Mouse (Mus musculus): ENCODE measurements around the gene Pex12.
"Not testable (repeated sequence)": the region's sequence is repeated elsewhere in the genome, so short reads cannot be mapped to it uniquely, and the experiment has no call there.

Gene Pex12

DNA sequence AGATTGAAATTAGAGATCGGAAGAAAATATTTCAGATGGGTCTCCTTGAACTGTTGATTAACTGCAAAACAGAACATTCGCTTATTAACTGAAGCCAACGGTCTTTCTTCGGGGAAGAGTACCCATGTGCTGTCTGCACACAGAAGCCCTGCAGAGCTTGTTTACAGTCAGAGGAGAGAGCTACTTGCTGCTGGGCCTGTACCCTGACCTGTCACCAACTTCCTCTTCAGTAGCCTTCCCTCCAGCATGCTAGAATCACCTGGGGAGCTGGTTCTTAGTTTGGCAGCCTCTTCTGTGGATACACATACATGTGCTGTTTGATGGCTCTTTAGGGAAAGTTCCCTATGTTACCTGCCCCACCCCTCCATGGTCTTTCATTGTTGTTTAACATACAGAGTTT lies 16.8 kb downstream of the Pex12 start:
- no peak for DNase-seq

DNA sequence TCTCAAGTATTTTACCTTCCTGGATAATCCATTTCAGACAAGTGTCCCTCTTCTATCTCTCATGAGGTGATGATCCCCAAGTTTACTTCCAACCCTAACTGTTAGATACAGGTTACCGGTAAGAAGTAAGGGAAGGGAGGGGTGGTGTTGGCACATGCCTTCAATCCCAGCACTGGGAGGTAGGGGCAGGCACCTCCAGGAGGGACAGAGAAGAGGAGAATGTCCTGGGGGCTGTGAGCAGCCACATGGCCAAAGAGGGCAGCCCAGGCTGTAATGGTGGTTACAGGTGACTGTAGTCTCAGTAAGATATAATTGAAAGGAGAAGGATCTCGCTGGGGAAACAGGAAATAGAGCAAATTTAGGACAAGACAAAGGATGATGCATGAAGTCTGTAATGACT lies 20.3 kb downstream of the Pex12 start:
- DNase-seq: no peak

DNA sequence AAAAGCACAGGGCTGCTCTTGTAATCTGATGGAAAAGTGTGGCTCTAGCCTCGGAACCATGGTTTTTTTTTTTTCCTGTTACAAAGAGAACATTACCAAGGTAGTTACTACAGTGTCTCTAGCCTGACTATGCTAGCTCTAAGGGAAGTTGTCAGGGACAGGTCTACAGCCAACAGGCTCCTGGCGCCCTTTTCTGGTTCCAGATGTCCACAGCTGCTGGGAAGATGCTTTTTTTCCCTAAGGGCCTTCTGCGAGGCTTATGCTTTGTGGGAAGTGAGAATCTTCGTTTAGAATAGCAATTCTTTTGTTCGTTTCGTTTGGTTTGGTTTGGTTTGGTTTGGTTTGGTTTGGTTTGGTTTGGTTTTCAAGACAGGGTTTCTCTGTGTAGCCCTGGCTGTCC lies 22.7 kb downstream of the Pex12 start:
- DNase-seq: no peak

DNA sequence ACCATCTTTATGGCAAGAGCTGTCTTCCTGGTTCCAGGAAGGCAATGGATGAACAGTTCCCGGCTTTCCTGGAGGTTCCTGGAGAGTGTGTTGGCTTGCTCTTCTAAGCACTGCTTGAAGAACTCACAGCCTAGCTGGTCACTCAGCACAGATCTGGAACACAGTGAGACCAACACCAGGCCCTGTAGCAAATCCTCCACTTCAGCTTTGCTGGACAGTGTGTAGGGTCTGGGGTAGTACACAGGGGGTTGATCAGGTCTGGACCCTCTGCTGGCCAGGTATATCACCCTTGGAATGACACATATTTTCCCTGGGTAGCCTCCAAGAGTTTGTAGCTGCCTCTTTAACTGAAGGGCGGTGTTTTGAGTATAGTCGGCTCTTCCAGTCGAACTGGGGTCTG lies 23.4 kb downstream of the Pex12 start:
- no peak for DNase-seq

DNA sequence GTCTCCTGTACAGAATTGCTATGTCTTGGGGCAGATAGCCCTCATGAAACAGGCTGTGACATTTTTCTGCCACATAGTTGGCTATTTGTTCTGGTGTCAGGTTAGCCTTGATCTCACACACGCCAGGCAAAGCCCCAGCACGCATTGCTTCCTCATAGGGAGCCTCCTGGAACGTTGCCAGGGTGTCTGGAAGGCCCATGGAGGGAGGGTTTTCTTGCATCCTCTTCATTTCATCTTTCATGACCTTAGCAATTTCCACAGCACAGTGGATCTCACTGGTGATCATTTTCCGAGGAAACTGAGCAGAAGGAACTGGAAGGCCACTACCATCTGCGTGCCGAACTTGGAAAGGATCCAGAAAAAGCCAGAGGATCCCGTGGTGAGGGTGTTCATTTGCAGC lies 26.1 kb downstream of the Pex12 start:
- DNase-seq: no peak

DNA sequence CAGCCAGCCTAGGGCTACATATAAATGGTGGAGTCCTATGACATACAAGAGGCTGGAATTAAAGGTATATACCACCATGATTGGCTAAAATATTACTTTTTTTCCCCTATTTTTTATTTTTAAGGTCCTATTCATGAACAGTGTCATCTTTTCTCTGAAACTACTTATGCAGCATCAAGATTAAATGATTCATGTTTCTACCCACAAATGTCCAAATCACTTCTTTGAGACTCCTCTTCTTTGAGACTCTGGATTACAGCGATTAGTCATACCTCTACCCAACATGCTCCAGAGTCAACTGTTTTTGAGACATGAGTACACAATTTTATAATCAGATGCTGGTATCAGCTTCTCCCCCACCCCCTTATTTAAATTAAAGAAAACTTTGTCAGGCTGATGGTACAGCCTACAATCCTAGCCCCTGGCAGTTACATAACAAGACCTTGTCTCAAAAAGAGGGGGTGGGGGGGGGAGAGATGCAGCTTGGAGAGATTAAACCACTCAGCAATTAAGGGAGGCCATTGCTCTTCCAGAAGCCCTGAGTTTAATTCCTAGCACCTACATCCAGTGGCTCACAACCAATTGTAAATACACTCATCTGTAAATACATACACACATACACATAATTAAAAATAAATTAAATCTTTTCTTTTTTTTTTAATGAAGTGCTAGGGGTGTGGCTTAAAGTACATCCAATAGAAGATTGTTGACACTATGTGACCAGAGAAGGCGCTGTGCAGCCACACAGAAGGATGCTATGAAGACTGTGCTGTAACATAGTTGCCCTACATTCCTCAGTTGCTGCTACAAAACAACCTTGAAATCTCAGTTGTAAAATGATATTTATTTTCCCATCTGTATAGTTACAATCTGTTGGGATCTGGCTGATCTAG lies 30.2 kb downstream of the Pex12 start:
- DNase-seq: no peak

DNA sequence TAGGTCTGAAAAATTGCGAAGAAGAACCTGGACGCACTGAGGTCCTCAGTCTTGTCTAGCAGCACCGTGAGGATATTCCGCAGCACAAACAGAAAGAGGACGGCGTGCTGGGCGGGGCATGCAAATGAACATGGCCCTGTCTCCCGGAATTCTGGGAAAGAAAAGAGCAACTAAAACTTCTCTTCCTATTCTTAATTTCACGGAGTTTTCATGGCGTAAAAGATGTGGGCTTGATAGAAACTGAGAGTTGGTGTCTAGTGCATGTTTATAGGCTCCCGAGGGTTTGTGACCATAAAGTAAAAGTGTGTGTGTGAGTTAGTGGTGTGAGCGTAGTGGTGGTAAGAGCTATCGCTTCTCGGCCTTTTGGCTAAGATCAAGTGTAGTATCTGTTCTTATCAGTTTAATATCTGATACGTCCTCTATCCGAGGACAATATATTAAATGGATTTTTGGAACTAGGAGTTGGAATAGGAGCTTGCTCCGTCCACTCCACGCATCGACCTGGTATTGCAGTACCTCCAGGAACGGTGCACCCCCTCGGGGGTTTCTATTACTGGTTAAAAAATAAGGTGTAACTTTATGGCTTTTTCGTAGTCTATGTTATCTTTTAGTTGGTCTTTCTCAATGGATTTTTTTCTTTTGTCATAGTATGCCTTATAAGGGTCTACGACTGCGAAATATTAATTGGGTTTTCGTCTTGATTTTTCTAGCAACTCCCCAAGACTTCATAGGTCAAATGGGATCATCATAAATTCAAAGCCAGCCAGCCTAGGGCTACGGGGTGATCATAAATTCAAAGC lies 31.0 kb downstream of the Pex12 start:
- peak; percentile 71 for DNase-seq

DNA sequence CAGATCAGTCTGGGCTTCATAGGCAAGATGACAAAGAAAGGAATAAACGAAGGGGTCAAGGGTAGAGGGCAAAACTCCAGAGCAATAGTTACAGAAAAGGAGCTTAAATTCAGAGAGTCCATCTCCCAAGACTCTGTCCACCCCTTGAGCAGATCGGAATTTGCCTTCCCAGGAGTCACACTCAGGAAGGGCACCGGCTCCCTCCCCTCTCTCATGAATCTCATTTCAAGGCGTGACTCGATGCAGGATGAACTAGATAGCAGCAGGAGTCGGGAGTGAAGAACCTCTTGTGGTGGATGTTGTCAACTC lies 31.6 kb downstream of the Pex12 start:
- DNase-seq: no peak

DNA sequence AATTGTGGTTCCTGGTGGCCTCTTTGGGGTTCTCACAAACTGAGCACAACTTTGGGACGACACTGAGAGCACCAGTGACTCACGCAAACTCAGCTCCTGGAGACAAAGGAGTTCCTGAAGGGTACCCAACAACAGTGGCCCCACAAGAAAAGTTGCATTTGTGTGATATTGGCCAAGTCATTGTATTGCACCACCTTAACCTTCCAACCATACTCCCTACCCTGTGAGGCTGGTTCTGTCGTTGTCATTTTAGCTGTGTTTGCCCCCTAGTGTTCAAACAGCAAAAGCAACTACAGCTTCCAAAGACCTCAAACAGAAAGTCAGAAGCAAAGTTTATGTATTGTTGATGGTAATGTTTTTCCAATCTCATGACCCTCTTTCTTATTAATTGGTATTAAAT lies 39.2 kb downstream of the Pex12 start:
- DNase-seq: no peak

DNA sequence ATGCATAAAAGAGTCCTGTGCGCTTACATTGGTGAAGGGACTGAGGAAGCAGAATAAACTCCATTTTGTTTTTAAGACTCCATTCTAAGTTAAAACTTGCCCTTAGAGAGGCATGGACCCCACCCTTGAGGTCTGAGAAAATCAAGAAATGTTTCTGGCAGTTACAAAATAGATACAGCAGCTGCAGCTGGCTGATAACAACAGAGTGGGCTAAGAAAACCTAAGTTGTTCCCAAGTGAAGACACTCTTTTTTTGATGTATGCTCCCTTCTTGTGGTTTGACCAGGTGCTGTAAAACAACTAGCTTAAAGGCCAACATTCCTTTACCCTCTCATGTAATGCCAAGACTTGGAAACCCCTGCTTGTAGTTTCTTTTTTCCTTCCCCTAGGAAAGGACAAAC lies 39.7 kb downstream of the Pex12 start:
- DNase-seq: no peak

DNA sequence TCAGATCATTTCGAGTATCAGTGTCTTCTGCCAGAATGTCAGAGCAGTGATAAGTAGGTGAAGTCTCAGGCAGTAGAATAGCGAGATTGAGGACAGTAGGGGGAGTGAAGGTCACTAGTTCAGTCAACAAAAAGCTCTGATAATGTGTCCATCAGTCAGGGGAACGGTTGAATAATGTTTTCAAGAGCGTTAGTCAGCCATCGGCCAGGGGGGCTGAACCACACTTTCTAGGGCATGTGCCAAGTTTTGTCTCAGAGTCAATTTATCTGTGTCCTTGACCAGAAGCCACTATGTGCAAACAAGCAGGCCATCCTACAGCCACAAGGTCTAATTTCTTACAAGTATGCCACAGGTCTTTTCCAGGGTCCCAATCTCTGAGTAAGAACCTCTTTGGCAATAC lies 45.2 kb downstream of the Pex12 start:
- not testable (repeated sequence) for DNase-seq
